Mouse (Mus musculus): ENCODE results near the gene Adam19. TPM values are rescaled to one million over a fixed set of nuclear protein-coding genes. Genes with fewer than 3 reads are reported as not detected.
"Not testable (repeated sequence)": the region's sequence is repeated elsewhere in the genome, so short reads cannot be mapped to it uniquely, and the experiment has no call there.

The Adam19 gene
- polyA plus RNA-seq, 1 experiment from 2014 or later, result 21.3 TPM

- DNase-seq (ENCODE audit: low spot score) (no peak), ATAC-seq (replicated peaks; ENCODE audit: low FRiP score, low TSS enrichment, low read depth) (no peak)
- no peaks in the 10 kb centered on the region for H3K27me3 ChIP-seq (replicated peaks; ENCODE audit: control insufficient read depth, insufficient read depth, low read length)
- 86% methylated on average over 7 of the region's 7 CpGs for WGBS
- H3K4me2 ChIP-seq (ENCODE audit: low read length), result no peak overlapping the region
- no peaks in the 10 kb centered on the region for H3K9me3 ChIP-seq (ENCODE audit: control insufficient read depth, low read length)
- no peaks in the 10 kb centered on the region for H3K36me3 ChIP-seq (ENCODE audit: control insufficient read depth, insufficient read depth, low read length)
- H3K27ac ChIP-seq (ENCODE audit: low read depth), result no peak overlapping the region
- 0 out of 2 replicates have a peak, but pooled peaks cover 3% of the 10 kb centered on the region for H3K4me1 ChIP-seq (replicated peaks; ENCODE audit: control insufficient read depth, insufficient read depth, low read length)
- no peak overlapping the region for H3K4me3 ChIP-seq (ENCODE audit: low read depth, low read length)
- no peak overlapping the region for H3K9ac ChIP-seq (ENCODE audit: low read length)
Observed at GRCm38 (mm10) chr11:46168506-46168905, 112.7 kb downstream of the Adam19 start.

- Histone ChIP-seq H3K4me1 (replicated peaks; ENCODE audit: control insufficient read depth, insufficient read depth, low read length) (0 out of 2 replicates have a peak, but pooled peaks cover 3% of the 10 kb centered on the region), H3K36me3 (ENCODE audit: control insufficient read depth, insufficient read depth, low read length) (no peaks in the 10 kb centered on the region), H3K4me2 (ENCODE audit: low read length) (no peak overlapping the region), H3K27ac (ENCODE audit: low read depth) (no peak overlapping the region), H3K9ac (ENCODE audit: low read length) (no peak overlapping the region), H3K9me3 (ENCODE audit: control insufficient read depth, low read length) (no peaks in the 10 kb centered on the region), H3K27me3 (replicated peaks; ENCODE audit: control insufficient read depth, insufficient read depth, low read length) (no peaks in the 10 kb centered on the region), H3K4me3 (ENCODE audit: low read depth, low read length) (no peak overlapping the region)
- DNase-seq (ENCODE audit: low spot score) (no peak), ATAC-seq (replicated peaks; ENCODE audit: low FRiP score, low TSS enrichment, low read depth) (no peak)
- 56% methylated on average over 3 of the region's 3 CpGs for WGBS
Observed at GRCm38 (mm10) chr11:46169908-46170307, 114.1 kb downstream of the Adam19 start.

DNA sequence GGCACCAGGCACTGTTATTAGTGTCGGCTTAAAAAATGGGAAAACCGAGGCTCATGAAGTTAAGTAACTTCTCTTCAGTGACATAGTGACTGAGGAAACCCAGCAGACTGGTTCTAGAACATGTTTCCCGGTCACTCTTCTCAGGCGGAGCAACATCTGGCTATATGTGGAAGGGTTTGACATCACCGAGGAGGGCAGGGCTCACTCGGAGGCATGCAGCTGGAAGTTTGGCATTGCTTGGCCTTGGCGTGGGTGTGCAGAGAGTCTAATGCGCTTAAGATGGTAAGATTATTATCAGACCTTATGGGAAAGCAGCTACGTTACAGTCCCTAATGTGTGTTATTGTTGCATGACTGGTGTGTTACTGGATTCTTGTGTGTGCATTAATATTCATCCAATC lies 116.3 kb downstream of the Adam19 start:
- ATAC-seq (replicated peaks; ENCODE audit: low FRiP score, low TSS enrichment, low read depth) (no peak), DNase-seq (ENCODE audit: low spot score) (no peak)
- WGBS, result 93% methylated on average over 9 of the region's 9 CpGs
- no peaks in the 10 kb centered on the region for H3K27me3 ChIP-seq (replicated peaks; ENCODE audit: control insufficient read depth, insufficient read depth, low read length)
- no peaks in the 10 kb centered on the region for H3K9me3 ChIP-seq (ENCODE audit: control insufficient read depth, low read length)
- no peaks in the 10 kb centered on the region for H3K4me1 ChIP-seq (replicated peaks; ENCODE audit: control insufficient read depth, insufficient read depth, low read length)
- H3K9ac ChIP-seq (ENCODE audit: low read length), result no peak overlapping the region
- H3K4me3 ChIP-seq (ENCODE audit: low read depth, low read length), result no peak overlapping the region
- H3K27ac ChIP-seq (ENCODE audit: low read depth), result no peak overlapping the region
- H3K36me3 ChIP-seq (ENCODE audit: control insufficient read depth, insufficient read depth, low read length), result no peaks in the 10 kb centered on the region
- no peak overlapping the region for H3K4me2 ChIP-seq (ENCODE audit: low read length)

- no peak overlapping the region for H3K27ac ChIP-seq (ENCODE audit: low read depth)
- H3K9ac ChIP-seq (ENCODE audit: low read length), result no peak overlapping the region
- H3K36me3 ChIP-seq (ENCODE audit: control insufficient read depth, insufficient read depth, low read length), result no peaks in the 10 kb centered on the region
- no peak overlapping the region for H3K4me2 ChIP-seq (ENCODE audit: low read length)
- H3K4me1 ChIP-seq (replicated peaks; ENCODE audit: control insufficient read depth, insufficient read depth, low read length), result no peaks in the 10 kb centered on the region
- no peak overlapping the region for H3K4me3 ChIP-seq (ENCODE audit: low read depth, low read length)
- no peak for DNase-seq (ENCODE audit: low spot score)
- no peak for ATAC-seq (replicated peaks; ENCODE audit: low FRiP score, low TSS enrichment, low read depth)
- no peaks in the 10 kb centered on the region for H3K9me3 ChIP-seq (ENCODE audit: control insufficient read depth, low read length)
- 84% methylated on average over 6 of the region's 6 CpGs for WGBS
- H3K27me3 ChIP-seq (replicated peaks; ENCODE audit: control insufficient read depth, insufficient read depth, low read length), result no peaks in the 10 kb centered on the region
Observed at GRCm38 (mm10) chr11:46176155-46176554, 120.4 kb downstream of the Adam19 start.

DNA sequence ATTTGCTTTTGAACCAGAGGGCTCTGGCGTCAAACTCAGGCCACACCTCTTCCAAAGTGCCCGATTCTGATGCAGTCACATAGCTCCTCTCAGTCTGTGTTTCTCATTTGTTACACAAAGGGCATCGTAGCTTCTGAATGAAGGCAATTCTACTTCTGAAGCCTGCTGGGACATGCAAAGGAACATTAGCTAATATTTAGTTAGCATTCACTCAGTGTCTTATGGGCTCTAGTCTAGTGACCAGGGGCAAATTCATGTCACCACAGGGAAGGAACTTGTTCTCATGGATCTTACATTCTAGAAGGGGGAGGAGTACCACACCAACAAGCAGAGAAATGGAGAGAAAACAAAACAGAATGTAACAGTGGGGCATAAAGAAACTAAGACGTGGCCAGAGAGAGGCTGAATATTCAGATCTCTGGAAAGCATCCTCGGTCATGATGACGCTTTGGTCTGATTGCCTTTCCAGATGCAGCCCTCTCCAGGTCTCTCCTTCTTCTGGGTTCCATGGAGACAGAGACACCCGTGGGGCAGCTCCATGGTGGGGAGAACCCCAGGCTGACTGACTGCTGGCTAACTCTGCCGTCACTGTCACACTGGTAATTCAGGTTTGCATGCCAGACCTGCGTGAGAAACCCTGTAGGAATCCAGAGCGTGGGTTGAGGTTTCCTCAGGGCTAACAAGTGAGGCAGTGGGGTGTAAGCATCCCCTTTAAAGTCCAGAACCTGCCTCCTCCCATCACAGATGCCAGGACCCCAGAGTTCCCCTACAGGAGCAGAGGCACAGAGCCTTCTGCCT lies 121.7 kb downstream of the Adam19 start:
- no peak overlapping the region for H3K4me2 ChIP-seq (ENCODE audit: low read length)
- H3K27me3 ChIP-seq (replicated peaks; ENCODE audit: control insufficient read depth, insufficient read depth, low read length), result no peaks in the 10 kb centered on the region
- no peak overlapping the region for H3K4me3 ChIP-seq (ENCODE audit: low read depth, low read length)
- WGBS, result 79% methylated on average over 10 of the region's 10 CpGs
- no peaks in the 10 kb centered on the region for H3K36me3 ChIP-seq (ENCODE audit: control insufficient read depth, insufficient read depth, low read length)
- no peaks in the 10 kb centered on the region for H3K4me1 ChIP-seq (replicated peaks; ENCODE audit: control insufficient read depth, insufficient read depth, low read length)
- no peaks in the 10 kb centered on the region for H3K9me3 ChIP-seq (ENCODE audit: control insufficient read depth, low read length)
- H3K27ac ChIP-seq (ENCODE audit: low read depth), result no peak overlapping the region
- DNase-seq (ENCODE audit: low spot score) (no peak), ATAC-seq (replicated peaks; ENCODE audit: low FRiP score, low TSS enrichment, low read depth) (no peak)
- no peak overlapping the region for H3K9ac ChIP-seq (ENCODE audit: low read length)

DNA sequence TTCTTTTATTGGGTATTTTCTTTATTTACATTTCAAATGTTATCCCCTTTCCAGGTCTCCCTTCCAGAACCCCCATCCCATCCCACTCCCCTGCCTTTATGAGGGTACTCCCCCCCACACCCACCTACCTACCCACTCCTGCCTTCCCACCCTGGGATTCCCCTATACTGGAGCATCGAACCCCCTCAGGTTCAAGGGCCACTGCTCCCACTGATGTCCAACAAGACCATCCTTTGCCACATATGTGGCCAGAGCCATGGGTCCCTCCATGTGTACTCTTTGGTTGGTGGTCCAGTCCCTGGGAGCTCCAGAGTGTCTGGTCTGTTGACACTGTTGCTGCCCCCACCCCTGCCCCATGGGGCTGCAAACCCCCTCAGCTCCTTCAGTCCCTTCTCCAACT lies 126.2 kb downstream of the Adam19 start:
- WGBS, result 91% methylated on average over 1 of the region's 1 CpGs
- H3K27ac ChIP-seq (ENCODE audit: low read depth); H3K27me3 ChIP-seq (replicated peaks; ENCODE audit: control insufficient read depth, insufficient read depth, low read length); ATAC-seq (replicated peaks; ENCODE audit: low FRiP score, low TSS enrichment, low read depth); H3K36me3 ChIP-seq (ENCODE audit: control insufficient read depth, insufficient read depth, low read length); H3K9me3 ChIP-seq (ENCODE audit: control insufficient read depth, low read length); H3K4me3 ChIP-seq (ENCODE audit: low read depth, low read length); H3K4me2 ChIP-seq (ENCODE audit: low read length); H3K9ac ChIP-seq (ENCODE audit: low read length); H3K4me1 ChIP-seq (replicated peaks; ENCODE audit: control insufficient read depth, insufficient read depth, low read length); DNase-seq (ENCODE audit: low spot score): not testable (repeated sequence)

- Histone ChIP-seq H3K4me2 (ENCODE audit: low read length) (no peak overlapping the region), H3K36me3 (ENCODE audit: control insufficient read depth, insufficient read depth, low read length) (no peaks in the 10 kb centered on the region), H3K9me3 (ENCODE audit: control insufficient read depth, low read length) (no peaks in the 10 kb centered on the region), H3K27ac (ENCODE audit: low read depth) (peak overlapping the region; percentile 38), H3K27me3 (replicated peaks; ENCODE audit: control insufficient read depth, insufficient read depth, low read length) (no peaks in the 10 kb centered on the region), H3K9ac (ENCODE audit: low read length) (no peak overlapping the region), H3K4me1 (replicated peaks; ENCODE audit: control insufficient read depth, insufficient read depth, low read length) (0 out of 2 replicates have a peak, but pooled peaks cover 5% of the 10 kb centered on the region), H3K4me3 (ENCODE audit: low read depth, low read length) (no peak overlapping the region)
- DNase-seq (ENCODE audit: low spot score) (no peak), ATAC-seq (replicated peaks; ENCODE audit: low FRiP score, low TSS enrichment, low read depth) (no peak)
- 81% methylated on average over 3 of the region's 3 CpGs for WGBS
Observed at GRCm38 (mm10) chr11:46184946-46185345, 129.2 kb downstream of the Adam19 start.

DNA sequence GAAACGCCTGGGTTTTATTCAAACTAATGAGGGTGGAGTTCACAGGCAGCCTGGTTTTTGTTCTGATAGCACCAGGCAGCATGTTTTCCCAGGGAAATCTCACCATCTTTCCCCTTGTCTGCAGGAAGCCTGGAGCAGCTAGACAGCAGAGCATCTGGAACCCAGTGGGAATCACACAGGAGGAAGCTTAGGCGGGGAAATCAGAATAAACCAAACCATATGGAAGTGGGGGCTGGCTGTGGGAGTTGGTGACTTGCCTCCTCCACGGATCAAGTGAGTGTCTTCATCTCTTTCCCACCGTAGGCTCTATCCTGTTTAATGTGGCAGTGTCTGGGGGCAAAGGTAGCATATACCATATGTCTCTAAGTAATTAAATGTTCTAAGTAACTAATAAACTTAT lies 129.7 kb downstream of the Adam19 start:
- Histone ChIP-seq H3K9me3 (ENCODE audit: control insufficient read depth, low read length) (no peaks in the 10 kb centered on the region), H3K4me2 (ENCODE audit: low read length) (no peak overlapping the region), H3K36me3 (ENCODE audit: control insufficient read depth, insufficient read depth, low read length) (no peaks in the 10 kb centered on the region), H3K4me1 (replicated peaks; ENCODE audit: control insufficient read depth, insufficient read depth, low read length) (0 out of 2 replicates have a peak, but pooled peaks cover 5% of the 10 kb centered on the region), H3K27ac (ENCODE audit: low read depth) (peak overlapping the region; percentile 38), H3K27me3 (replicated peaks; ENCODE audit: control insufficient read depth, insufficient read depth, low read length) (no peaks in the 10 kb centered on the region), H3K4me3 (ENCODE audit: low read depth, low read length) (no peak overlapping the region), H3K9ac (ENCODE audit: low read length) (no peak overlapping the region)
- no peak for DNase-seq (ENCODE audit: low spot score)
- no peak for ATAC-seq (replicated peaks; ENCODE audit: low FRiP score, low TSS enrichment, low read depth)
- WGBS, result 22% methylated on average over 4 of the region's 4 CpGs

DNA sequence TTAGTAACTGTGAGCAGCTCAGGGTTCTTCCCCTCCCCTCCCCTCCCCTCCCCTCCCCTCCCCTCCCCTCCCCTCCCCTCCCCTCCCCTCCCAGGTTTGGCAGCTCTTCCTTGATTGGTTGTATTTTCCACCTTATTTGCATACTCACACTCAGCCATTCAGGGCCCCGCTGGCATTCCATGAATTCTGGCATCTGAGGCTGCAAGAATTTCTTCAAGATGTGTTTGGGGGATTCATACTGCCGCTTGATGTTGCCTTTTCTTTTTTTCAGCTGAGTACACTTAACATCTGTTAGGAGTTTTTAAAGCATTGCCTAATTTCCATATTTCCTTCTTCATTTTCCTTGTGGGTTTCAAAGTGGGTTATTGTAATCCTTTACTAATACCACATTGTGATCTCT lies 132.5 kb downstream of the Adam19 start:
- ATAC-seq (replicated peaks; ENCODE audit: low FRiP score, low TSS enrichment, low read depth), result no peak
- H3K9me3 ChIP-seq (ENCODE audit: control insufficient read depth, low read length), result no peaks in the 10 kb centered on the region
- DNase-seq (ENCODE audit: low spot score), result no peak
- H3K27ac ChIP-seq (ENCODE audit: low read depth), result no peak overlapping the region
- H3K36me3 ChIP-seq (ENCODE audit: control insufficient read depth, insufficient read depth, low read length), result no peaks in the 10 kb centered on the region
- WGBS, result 65% methylated on average over 2 of the region's 2 CpGs
- H3K27me3 ChIP-seq (replicated peaks; ENCODE audit: control insufficient read depth, insufficient read depth, low read length), result no peaks in the 10 kb centered on the region
- no peak overlapping the region for H3K9ac ChIP-seq (ENCODE audit: low read length)
- no peak overlapping the region for H3K4me2 ChIP-seq (ENCODE audit: low read length)
- no peak overlapping the region for H3K4me3 ChIP-seq (ENCODE audit: low read depth, low read length)
- 0 out of 2 replicates have a peak, but pooled peaks cover 5% of the 10 kb centered on the region for H3K4me1 ChIP-seq (replicated peaks; ENCODE audit: control insufficient read depth, insufficient read depth, low read length)

All from intestine, embryonic 14.5 days (tissue).